Mouse (Mus musculus): ENCODE measurements at regions not wholly inside any gene's neighbourhood (a gene's known extent, or its start where the extent isn't known, plus 50 kb on each side); places are given as distances from the start of the nearest gene placed in this dataset.

DNA sequence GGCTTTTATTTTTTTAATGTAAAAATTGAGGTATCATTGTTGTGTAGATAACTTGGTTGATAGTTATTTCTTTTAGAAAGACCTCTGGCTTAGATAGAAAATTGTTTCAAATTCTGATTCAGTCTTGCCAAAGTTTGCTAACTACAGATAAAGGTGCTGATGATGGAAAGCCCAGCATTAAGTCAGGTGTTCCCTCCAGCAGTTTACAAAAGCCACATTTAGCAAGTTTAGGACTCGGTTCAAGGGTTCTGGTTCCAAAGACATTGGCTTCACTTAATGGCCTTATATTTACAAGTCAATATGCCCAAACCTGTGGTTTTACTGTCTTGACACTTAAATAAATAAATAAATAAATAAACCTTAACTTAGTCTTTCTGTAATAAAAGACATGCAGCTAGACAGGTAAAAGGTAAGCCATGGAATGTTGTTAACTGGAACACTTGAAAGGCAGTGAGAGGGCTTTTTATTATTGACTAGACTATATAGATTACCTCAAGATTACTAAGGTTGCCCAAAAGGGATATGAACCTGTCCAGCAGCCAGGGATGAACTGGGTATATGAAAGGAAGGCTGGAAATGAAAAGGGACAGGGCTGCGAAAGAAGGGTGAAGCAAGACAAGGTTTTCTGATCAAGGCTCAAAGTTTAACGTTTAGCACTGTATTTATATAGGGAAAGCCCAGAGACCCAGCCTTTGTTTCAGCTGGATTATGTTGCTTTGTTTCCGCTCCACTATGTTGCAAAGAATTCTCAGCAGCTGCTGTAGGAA lies 1472.9 kb upstream of the Slc10a2 start:
- DNase-seq = no peak

DNA sequence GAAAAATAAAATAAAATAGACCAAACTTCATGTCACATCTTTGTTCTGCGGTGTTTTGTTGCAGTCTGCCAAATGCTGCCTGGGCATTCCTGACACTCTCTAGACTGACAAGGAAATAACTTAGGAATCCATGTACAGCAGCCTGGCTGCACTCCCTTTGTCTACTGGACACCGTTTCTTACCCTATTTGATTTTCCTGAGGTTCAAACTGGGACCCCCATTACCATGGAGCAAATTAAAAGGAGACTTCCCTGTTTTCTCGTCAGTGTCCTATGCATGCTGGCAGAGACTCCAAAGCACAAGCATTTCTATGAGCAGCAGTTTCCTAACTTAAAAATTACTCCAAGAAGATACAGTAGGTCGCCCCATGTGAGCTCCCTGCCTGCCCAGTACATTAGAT lies 1470.1 kb upstream of the Slc10a2 start:
- DNase-seq = no peak

DNA sequence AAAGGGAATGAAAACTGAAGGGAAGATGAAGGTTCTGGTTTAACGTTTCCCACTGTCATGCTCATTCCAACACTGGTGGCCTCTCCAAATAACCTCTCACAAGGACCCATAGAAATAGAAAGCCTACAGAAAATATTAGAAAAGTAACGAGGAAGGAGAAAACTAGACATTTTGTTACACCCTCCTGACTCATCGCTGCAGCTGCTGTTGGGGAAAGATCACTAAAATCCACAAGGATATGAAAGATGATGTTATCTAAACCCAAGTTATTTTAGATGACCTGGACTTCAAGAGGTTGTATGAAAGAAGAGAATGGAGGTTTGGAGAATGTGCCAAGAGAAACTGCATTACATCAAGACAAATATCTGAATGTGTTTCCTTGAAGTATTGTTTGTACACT lies 1468.3 kb upstream of the Slc10a2 start:
- DNase-seq = no peak

DNA sequence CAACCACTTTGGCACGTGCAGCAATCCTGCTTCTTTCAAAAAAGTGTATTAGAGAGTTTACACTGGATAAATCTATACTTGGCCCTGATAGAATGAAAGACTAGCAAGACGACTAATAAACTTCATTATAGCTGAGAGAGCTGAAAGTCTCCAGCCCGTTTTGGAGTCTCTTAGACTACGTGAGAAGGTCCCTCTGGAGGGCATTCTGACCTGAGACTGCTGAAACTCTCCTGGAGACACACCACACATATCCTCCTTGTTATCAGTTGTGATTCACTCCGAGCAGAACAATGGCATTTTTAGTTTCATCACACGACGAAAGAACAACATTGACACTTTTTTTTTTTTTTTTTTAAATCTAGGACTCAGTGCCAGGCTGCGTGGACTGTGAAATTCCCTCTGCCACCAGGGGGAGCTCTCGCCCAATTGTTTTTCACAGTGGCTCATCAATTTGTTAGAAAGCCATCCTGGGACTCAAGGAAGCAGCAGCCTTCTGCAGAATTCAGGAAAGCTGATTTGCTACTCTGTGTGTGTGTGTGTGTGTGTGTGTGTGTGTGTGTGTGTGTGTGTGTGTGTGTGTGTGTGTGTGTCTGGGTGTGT lies 1467.0 kb upstream of the Slc10a2 start:
- peak; percentile 83 for DNase-seq

DNA sequence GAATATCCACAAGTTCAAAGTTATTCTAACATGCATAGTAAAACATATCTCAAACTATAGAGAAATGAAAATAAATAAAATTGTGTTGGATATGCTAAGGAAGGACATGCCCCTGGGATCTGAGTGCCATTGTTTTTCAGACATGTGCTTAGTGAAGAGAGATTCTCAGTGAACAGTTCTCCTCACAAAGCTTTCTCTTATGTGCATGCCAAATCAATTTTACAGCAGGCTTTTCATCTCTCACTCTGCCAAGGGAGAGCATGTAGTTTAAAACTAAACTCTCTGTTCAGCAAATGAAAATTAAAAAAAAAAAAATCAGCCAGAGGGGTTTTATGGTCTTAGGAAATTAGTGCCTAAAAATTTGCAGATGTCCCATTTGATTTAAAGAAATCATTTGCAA lies 1445.8 kb upstream of the Slc10a2 start:
- DNase-seq = no peak

DNA sequence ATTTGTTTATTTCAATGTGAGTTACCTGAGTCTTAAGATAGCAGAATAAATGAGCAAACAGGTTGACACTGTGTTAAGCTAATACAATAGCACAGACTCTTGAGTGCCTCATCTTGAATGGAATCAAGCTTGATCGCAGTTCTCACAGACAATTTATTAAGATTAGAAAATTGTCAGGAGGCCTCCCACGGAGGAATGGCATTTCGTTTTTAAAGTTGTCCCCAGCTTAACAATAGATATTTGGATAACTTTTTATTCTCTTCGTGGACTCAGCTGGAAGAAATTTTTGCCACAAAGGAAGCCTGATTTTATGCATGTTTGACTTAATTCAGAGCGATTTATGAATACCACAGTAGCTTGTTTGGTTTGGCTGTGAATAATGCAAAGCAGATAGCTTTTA lies 1422.0 kb upstream of the Slc10a2 start:
- DNase-seq = no peak

DNA sequence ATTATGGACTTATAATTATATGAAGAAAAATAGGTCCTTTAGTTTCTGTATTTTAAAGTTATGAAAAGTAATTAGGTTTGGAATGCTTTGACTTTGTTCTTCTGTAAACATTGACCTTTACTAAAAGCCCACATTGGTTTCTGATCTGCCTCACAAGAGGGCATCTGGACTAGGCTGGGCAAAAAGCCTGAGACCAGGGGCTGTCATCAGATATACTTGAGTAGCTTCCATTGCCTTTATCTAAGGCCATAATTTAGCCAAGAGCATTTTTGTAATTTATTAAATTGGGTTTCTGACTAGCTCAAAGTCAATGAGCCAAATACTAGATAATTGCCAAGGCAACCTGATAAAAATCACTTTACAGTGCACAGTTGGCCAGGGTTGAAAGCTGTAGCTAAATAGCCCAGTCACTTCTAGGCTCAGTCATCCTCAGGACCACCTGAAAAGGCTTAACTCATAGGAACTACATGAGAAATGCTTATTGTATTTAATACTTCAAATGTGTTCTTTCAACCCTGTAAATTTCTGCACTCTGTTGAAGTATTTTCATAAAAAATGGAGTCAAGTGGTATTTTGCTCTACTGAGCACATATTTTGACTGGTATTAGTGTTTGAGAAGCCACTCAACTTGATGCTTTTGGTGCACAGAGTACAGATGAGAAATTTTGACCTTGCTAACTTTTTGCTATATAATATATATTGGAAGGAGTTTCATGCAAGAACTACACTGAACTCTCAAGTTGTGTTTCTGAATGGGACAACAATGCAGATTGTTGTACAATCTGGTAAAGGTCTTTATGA lies 1410.9 kb upstream of the Slc10a2 start:
- no peak for DNase-seq

DNA sequence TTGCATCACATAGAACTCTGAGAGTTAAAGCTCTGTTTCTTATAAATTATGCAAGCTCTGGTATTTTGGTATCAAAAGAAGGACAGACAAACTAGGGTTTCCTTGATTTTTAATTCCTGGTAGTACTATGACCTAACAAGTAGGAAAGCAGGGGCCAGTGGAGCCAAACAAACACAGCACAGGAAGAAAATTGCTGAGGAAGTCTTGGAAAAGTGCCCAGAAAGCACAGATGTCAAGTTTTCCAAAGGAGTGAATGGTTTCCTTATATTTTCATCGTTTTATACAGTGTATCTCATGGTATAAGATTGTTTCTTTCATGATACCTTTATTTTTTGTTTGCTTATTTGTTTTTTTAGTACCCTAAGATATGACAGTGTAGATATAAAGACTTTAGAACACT lies 1387.3 kb upstream of the Slc10a2 start:
- peak; percentile 31 for DNase-seq

DNA sequence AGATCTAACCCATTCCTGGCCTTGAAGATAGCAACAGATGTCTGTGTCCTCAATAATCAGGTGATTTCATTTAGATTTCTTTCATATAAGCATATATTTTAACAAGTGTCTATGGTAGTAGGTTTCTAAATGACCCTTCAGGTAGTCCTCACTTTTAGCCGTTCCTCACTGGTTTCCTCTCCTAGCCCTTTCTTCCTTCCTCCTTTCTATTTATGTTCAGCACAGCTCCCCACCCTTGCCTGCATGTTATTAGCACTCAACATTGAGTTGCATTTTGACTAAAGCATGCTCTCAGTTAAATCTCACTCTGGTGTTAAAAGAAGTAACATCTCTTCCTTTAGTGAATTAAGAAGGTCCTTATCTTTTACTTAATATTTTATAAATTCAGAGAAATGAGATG lies 1376.8 kb upstream of the Slc10a2 start:
- no peak for DNase-seq

DNA sequence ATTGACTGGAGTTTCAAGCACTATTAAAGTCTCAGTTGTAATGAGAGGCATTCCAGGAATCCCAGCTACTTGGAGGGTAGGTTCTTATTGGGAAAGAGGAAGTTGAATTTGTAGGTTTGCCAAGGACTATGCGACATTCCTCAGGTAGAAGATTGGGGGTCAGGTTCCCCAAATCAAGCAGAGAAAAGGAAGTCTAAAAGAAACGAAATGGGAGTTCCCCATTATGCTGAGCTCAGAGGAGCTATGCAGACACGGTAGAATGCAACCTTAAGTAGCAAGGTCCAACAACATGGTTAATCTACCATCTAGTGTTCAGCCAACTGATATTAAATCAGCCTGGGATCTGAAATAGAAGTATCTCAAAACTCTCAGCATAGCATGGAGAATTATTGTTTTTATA lies 1365.9 kb upstream of the Slc10a2 start:
- no peak for DNase-seq

DNA sequence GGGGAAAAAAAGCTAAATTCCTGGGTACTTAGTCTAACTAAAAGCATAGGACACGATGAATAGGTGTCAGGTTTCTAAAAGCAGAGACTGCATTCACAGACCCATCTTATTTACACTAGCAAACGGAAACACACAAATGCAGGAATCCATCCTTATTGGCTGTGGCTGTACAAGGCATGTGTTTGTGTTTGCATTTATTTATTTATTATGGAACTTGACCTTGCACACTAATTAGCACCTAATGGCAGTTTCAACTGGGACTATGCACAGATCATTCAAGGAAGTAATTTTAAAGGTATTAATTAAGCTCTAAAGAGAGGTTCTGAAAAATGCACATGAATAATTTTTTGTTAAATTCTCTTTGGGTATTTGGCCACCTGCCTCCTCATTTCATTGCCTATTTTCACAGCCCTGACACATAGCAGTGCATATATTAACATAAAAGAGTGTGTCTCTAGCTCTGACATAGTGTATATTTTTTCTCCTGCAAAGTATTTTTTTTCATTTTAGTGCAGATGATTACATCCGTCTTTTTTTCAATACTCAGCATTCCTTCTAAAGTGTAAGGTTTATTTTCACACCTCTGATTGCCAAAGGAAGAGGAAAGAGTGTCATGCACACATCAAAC lies 1351.5 kb upstream of the Slc10a2 start:
- no peak for DNase-seq

DNA sequence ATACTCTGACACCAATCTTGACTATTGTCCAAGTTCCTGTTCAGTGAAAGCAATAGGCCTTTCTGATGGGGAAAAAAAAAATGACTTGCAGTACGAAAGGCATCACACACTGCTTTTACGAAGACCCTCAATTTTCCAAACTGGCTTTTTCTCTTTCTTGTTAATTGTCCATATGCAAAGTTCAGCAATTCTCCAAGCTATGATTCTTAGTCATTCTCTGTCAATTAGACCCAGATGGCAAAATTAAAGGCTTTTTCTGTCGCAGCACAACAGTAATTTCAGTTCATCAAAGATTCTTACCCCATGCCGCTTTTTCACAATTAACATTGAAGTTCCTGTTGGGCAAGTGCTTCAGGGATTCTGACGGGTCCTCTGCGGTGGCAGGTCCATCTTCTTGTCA lies 1343.2 kb upstream of the Slc10a2 start:
- no peak for DNase-seq

DNA sequence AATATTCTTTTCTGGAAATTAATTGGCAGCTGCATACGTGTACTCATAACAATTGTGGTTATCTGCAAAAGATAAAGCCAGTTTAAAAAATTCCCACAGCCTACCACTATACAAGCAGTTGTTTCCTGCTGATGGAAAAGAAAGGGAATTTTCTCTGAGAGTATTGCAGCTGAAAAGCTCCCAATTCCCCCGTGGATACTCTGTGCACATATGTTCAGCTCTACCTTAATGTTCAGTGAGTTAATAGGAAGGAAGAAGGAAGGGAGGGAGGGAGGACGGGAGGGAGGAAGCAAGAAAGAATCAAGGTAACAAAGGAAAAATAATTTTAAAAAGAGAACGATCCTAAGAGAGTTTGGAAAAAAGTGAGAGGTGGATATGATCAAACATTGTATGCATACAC lies 1333.9 kb upstream of the Slc10a2 start:
- no peak for DNase-seq
